Mouse (Mus musculus): ENCODE results near the gene Xlr3b.
"Not testable (repeated sequence)": the region's sequence is repeated elsewhere in the genome, so short reads cannot be mapped to it uniquely, and the experiment has no call there.

Xlr3b gene

GRCm38 (mm10) chrX:73191934-73192333 lies at the start of gene Xlr3b:
TSS of gene Xlr3b (plus strand) at chrX:73192207.
- not testable (repeated sequence) for DNase-seq (ENCODE audit: low read depth, low spot score)

- not testable (repeated sequence) for DNase-seq (ENCODE audit: low read depth, low spot score)
Measured at GRCm38 (mm10) chrX:73143218-73143618, 48.8 kb upstream of the Xlr3b start.

DNA sequence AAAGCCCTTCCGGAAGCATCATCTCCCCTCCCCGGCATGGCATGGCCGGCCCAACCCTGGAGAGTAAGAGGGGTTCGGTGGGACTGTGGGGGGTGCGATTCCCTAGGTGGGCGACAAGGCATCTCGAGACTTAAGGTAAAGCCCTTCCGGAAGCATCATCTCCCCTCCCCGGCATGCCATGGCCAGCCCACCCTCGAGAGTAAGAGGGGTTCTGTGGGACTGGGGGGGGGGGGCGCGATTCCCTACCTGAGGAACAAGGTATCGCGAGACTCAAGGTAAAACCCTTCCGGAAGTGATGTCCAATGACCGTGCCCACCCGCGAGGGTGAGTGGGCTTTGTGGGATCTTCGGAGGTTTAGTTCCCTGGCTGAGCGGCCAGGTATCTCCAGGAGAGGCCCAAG lies 43.5 kb upstream of the Xlr3b start, which contains the start of gene Xlr5b:
Gene Xlr5b (plus strand): TSS at position 301 of the 400 bp plus-strand sequence.
- DNase-seq (ENCODE audit: low read depth, low spot score), result not testable (repeated sequence)

DNA sequence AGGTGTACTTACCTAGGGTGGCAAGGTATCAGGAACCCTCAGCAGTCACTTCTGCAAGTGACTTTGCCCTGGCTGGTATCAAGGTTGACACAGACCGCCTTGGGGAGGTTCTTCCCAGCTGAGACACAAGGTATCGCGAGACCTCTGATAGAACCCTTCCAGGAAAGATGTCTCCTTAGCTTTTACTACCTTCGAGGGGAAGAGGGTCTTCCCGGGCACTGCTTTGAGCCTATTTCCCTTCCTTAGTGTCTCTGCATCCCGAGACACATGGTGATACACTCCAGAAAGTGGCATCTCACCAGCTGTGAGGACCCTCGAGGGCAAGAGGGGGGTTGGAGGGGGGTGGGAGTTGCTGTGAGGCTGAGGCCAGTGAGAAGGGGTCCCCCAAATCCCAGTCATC lies 42.7 kb upstream of the Xlr3b start, which contains the start of gene DXBay18:
Gene DXBay18 (minus strand): TSS at position 101 of the 400 bp plus-strand sequence.
- not testable (repeated sequence) for DNase-seq (ENCODE audit: low read depth, low spot score)

- DNase-seq (ENCODE audit: low read depth, low spot score), result not testable (repeated sequence)
Measured at GRCm38 (mm10) chrX:73176889-73177288, 15.1 kb upstream of the Xlr3b start, which contains the start of gene Spin2d. TSS of gene Spin2d (minus strand) at chrX:73176989.

- not testable (repeated sequence) for DNase-seq (ENCODE audit: low read depth, low spot score)
Measured at GRCm38 (mm10) chrX:73213819-73214564, 22.0 kb downstream of the Xlr3b start, which contains the start of gene Xlr4b. TSS of gene Xlr4b (plus strand) at chrX:73214333.

DNA sequence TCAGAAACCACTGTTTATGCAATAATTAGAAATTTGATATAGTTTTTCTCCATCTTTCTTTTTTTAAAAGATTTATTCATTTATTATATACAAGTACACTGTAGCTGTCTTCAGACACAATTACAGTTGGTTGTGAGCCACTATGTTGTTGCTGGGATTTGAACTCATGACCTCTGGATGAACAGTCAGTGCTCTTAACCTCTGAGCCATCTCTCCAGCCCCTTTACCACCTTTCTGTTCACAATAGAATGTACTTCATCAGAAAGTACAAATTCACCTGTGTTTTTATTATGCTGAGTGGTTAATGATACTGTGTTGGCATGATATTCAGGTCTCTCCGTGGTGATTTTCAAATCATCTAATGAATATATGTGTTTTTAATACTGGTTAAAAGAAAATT lies 33.4 kb downstream of the Xlr3b start:
- DNase-seq (ENCODE audit: low read depth, low spot score), result no peak

DNA sequence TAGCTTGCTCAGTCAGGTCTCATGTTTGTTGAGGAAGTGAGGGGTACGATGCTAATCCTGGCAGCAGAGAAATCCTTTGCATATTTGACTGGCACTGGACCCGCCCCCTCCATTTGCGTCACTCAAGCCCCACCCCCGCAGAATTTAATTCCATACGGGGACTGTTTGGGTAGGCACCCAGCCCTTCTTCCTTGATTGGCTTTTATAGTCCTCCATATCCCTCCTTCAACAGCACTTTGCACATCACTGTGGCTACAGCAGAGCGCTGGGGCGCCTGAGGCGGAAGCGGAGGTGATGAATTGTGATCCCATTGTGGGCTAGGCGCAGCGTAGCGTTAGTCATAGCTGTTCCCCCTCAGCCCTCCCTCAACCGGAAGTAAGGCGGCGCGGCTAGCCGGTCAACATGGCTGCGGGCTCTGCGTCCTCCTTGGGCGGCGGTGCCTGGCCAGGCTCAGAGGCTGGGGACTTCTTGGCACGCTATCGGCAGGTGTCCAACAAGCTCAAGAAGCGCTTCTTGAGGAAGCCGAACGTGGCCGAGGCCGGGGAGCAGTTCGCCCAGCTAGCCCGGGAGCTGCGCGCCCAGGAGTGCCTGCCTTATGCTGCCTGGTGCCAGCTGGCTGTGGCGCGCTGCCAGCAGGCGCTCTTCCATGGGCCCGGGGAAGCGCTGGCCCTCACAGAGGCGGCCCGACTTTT lies 36.1 kb downstream of the Xlr3b start, which contains the start of gene F8a:
Gene F8a (plus strand): TSS at position 378 of the 692 bp plus-strand sequence.
- DNase-seq (ENCODE audit: low read depth, low spot score), result peak; percentile 46

- DNase-seq (ENCODE audit: low read depth, low spot score), result no peak
Measured at GRCm38 (mm10) chrX:73228606-73229214, 36.7 kb downstream of the Xlr3b start.

DNA sequence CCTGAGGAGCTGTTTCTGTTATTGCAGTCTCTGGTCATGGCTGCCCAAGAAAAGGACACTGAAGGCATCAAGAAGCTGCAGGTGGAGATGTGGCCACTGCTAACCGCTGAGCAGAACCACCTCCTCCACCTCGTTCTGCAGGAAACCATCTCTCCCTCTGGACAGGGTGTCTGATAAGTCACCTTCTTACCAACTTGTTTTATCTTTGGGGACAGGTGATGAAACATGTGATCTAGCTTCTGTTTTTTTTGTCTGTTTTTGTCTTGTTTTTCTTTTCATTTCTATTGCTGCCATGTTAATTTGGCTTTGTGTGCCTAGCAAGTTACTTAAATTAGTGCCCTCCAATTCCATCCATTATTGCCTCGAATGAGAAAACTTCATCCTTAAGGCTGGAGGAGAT lies 37.3 kb downstream of the Xlr3b start:
- no peak for DNase-seq (ENCODE audit: low read depth, low spot score)

GRCm38 (mm10) chrX:73242821-73243325 lies 50.9 kb downstream of the Xlr3b start, which contains the start of gene Xlr4c:
TSS of gene Xlr4c (minus strand) at chrX:73243130.
- DNase-seq (ENCODE audit: low read depth, low spot score), result not testable (repeated sequence)
